Mouse (Mus musculus): ENCODE measurements around the gene En2. TPM values are rescaled to one million over a fixed set of nuclear protein-coding genes. Genes with fewer than 3 reads are reported as not detected.

Gene En2
- polyA plus RNA-seq, 1 experiment from 2014 or later: not detected

DNA sequence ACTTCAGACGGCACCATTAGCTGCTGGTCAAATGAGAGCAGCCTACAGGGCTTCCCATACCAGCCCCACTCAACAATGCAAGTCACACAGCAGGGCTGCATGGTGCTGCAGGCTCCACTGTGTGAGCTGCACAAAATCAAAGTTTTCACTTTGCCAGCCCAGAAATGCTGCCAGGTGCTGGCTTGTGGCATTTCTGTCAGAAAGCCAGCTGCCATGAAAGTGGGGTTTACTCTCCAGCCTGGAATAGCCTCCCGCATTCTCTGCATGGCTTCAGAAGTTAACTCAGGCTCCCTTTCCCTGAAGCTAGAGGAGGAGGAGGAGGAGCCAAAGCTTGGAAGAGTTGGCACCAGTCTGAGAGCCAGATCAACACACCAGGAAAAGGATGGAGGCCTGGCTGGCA lies 29.1 kb upstream of the En2 start:
- Histone ChIP-seq H3K27ac (no peak overlapping the region), H3K9ac (no peak overlapping the region), H3K9me3 (no peaks in the 10 kb centered on the region), H3K27me3 (peaks cover 28% of the 10 kb centered on the region), H3K36me3 (no peaks in the 10 kb centered on the region), H3K4me2 (replicated peaks) (no peak overlapping the region), H3K4me3 (no peak overlapping the region), H3K4me1 (no peaks in the 10 kb centered on the region)
- no peak for ATAC-seq (ENCODE audit: insufficient number of reproducible peaks, insufficient read depth, low FRiP score, low TSS enrichment)
- 36% methylated on average over 2 of the region's 2 CpGs for WGBS

GRCm38 (mm10) chr5:28144555-28144954 lies 20.9 kb upstream of the En2 start:
- Histone ChIP-seq H3K4me3 (no peak overlapping the region), H3K9ac (no peak overlapping the region), H3K27me3 (peaks cover 14% of the 10 kb centered on the region; the same call in 1 of the 2 replicates), H3K4me2 (replicated peaks) (no peak overlapping the region), H3K36me3 (no peaks in the 10 kb centered on the region), H3K27ac (no peak overlapping the region), H3K4me1 (no peaks in the 10 kb centered on the region), H3K9me3 (no peaks in the 10 kb centered on the region)
- ATAC-seq (ENCODE audit: insufficient number of reproducible peaks, insufficient read depth, low FRiP score, low TSS enrichment): no peak

DNA sequence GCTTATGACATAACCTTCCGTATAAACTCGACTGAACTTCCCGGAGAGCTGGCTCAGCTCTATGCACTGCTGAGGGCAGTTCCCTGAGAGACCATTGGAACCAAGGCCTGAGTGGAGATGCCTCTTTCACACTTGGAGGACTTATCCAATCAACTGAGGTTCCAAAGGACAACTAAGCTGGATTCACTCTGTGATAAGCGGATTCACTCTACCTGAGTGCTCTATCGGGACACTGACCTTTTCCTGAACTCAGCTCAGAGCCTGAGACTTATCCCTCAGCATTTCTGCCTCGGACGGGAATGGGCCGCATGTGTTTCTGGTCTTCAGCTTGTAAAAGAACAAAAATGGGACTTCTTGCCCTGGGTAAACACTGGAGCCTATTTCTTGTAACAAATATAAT lies 19.5 kb upstream of the En2 start:
- Histone ChIP-seq H3K4me1 (no peaks in the 10 kb centered on the region), H3K4me3 (no peak overlapping the region), H3K27me3 (peaks cover 14% of the 10 kb centered on the region; the same call in 1 of the 2 replicates), H3K4me2 (replicated peaks) (no peak overlapping the region), H3K27ac (no peak overlapping the region), H3K9me3 (no peaks in the 10 kb centered on the region), H3K9ac (no peak overlapping the region), H3K36me3 (no peaks in the 10 kb centered on the region)
- WGBS: 75% methylated on average over 8 of the region's 8 CpGs
- no peak for ATAC-seq (ENCODE audit: insufficient number of reproducible peaks, insufficient read depth, low FRiP score, low TSS enrichment)

- Histone ChIP-seq H3K4me2 (replicated peaks) (no peak overlapping the region), H3K36me3 (no peaks in the 10 kb centered on the region), H3K4me1 (no peaks in the 10 kb centered on the region), H3K9ac (no peak overlapping the region), H3K27ac (no peak overlapping the region), H3K4me3 (no peak overlapping the region), H3K9me3 (no peaks in the 10 kb centered on the region), H3K27me3 (peaks cover 32% of the 10 kb centered on the region)
- ATAC-seq (ENCODE audit: insufficient number of reproducible peaks, insufficient read depth, low FRiP score, low TSS enrichment): no peak
- 44% methylated on average over 3 of the region's 3 CpGs for WGBS
Measured at GRCm38 (mm10) chr5:28148473-28148872, 17.0 kb upstream of the En2 start.

DNA sequence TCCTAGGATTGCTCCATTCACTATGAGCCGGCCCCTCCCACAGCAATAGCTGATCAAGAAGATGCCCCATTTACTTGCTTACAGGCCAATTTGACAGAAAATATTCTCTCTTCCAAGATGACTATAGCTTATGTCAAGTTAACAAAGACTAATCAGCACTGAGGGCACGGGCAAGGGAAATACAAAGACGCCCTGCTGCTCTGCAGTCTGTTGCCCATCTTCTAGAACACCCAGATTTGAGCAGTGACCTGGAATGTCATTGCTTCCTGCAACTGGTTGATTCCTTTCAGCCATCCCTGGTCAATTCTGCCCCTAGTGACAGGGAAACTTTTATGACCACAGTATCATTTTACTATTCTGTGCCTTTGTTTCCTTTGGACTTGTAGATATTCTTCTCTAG lies 16.1 kb upstream of the En2 start:
- Histone ChIP-seq H3K27ac (no peak overlapping the region), H3K36me3 (no peaks in the 10 kb centered on the region), H3K4me2 (replicated peaks) (no peak overlapping the region), H3K9me3 (no peaks in the 10 kb centered on the region), H3K4me1 (no peaks in the 10 kb centered on the region), H3K9ac (no peak overlapping the region), H3K4me3 (no peak overlapping the region), H3K27me3 (peaks cover 42% of the 10 kb centered on the region)
- WGBS: 73% methylated on average over 3 of the region's 3 CpGs
- no peak for ATAC-seq (ENCODE audit: insufficient number of reproducible peaks, insufficient read depth, low FRiP score, low TSS enrichment)

DNA sequence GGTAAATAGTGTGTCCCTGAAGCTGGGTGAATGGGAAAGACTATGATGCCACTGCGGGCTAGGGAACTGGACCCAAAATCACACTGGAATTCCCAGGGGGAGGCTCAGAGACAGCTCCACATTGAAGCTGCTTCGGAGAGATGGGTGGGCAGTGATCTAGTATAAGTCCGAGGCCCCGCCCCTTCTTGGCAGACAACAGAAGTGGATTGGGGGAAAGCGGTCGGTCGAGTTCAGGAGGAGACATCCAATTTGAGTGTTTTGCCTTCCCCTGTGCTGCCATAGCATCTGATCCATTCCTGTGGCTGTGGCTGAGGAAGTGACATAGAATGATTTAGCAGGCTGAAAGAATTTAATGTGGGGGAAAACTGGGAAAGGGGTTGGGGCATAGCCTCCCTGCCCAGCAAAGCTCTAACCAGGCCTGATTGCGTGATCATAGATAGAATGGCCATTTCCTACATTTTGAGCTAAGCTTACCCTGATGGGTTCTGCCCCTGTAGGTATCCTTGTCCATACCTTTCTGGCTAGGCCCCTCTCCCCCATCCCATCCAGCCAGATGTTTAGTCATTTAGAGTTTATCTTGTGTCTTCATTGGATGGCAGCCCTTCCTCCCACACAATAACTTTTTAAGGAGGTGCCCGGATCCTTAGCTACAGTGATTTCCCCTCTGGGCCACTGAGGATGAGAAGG lies 8.3 kb upstream of the En2 start:
- no peak for ATAC-seq (ENCODE audit: insufficient number of reproducible peaks, insufficient read depth, low FRiP score, low TSS enrichment)
- Histone ChIP-seq H3K4me3 (no peak overlapping the region), H3K9me3 (no peaks in the 10 kb centered on the region), H3K36me3 (no peaks in the 10 kb centered on the region), H3K9ac (no peak overlapping the region), H3K4me2 (replicated peaks) (no peak overlapping the region), H3K27me3 (peaks cover 97% of the 10 kb centered on the region), H3K4me1 (no peaks in the 10 kb centered on the region), H3K27ac (no peak overlapping the region)
- 3% methylated on average over 9 of the region's 9 CpGs for WGBS

- Histone ChIP-seq H3K4me2 (replicated peaks) (0 out of 2 replicates have a peak overlapping the region, but pooled peaks have one; percentile 16), H3K27ac (no peak overlapping the region), H3K9me3 (no peaks in the 10 kb centered on the region), H3K4me1 (no peaks in the 10 kb centered on the region), H3K27me3 (peaks cover 97% of the 10 kb centered on the region), H3K4me3 (peak overlapping the region; percentile 4; the same call in 1 of the 2 replicates), H3K36me3 (no peaks in the 10 kb centered on the region), H3K9ac (no peak overlapping the region)
- ATAC-seq (ENCODE audit: insufficient number of reproducible peaks, insufficient read depth, low FRiP score, low TSS enrichment): no peak
- WGBS: under 1% methylated on average over 17 of the region's 17 CpGs
Measured at GRCm38 (mm10) chr5:28157781-28158180, 7.7 kb upstream of the En2 start.

GRCm38 (mm10) chr5:28158308-28159071 lies 7.0 kb upstream of the En2 start:
- no peak for ATAC-seq (ENCODE audit: insufficient number of reproducible peaks, insufficient read depth, low FRiP score, low TSS enrichment)

GRCm38 (mm10) chr5:28159072-28159458 lies 6.4 kb upstream of the En2 start:
- H3K27ac ChIP-seq: no peak overlapping the region
- no peak overlapping the region for H3K4me2 ChIP-seq (replicated peaks)
- H3K4me3 ChIP-seq: no peak overlapping the region
- WGBS: 2% methylated on average over 15 of the region's 15 CpGs
- no peak overlapping the region for H3K9ac ChIP-seq
- no peaks in the 10 kb centered on the region for H3K36me3 ChIP-seq
- H3K9me3 ChIP-seq: no peaks in the 10 kb centered on the region
- peaks cover 97% of the 10 kb centered on the region for H3K27me3 ChIP-seq
- no peaks in the 10 kb centered on the region for H3K4me1 ChIP-seq
- ATAC-seq (ENCODE audit: insufficient number of reproducible peaks, insufficient read depth, low FRiP score, low TSS enrichment): no peak

More at GRCm38 (mm10) chr5:28158308-28159071, 7.0 kb upstream of the En2 start:
- H3K4me3 ChIP-seq: peak overlapping the region; percentile 4
- H3K9me3 ChIP-seq: no peaks in the 10 kb centered on the region
- H3K36me3 ChIP-seq: no peaks in the 10 kb centered on the region
- no peak overlapping the region for H3K27ac ChIP-seq
- WGBS: under 1% methylated on average over 31 of the region's 31 CpGs
- H3K4me2 ChIP-seq (replicated peaks): 0 out of 2 replicates have a peak overlapping the region, but pooled peaks have one; percentile 16
- no peaks in the 10 kb centered on the region for H3K4me1 ChIP-seq
- H3K9ac ChIP-seq: no peak overlapping the region
- H3K27me3 ChIP-seq: peaks cover 97% of the 10 kb centered on the region

DNA sequence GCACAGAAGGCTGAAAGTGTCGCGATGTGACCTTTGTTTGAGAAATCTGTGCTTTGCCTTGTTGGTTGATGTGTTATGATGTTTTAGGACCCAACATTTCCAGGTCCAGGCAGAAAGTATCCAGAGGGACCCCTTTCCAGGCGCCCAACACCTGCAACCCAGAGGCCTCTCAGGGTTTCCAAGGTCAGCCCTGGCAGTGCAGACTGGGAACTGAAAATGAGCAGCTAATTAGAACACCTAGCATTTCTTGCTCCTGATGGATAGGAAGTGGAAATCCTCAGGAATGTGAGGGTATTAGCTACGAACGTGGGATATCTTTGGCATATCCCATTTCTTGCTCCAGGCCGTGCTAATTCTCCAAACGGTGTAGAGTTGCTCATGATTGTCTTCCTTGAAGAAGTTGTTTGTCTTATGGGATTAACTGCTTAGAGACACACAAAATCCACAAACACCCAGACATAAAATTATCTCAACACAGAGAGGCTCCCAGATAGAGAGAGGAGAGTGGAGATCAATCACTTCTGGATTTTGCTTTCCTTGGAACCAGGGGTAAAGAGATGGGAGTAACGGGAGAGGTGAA lies 5.5 kb upstream of the En2 start:
- Histone ChIP-seq H3K36me3 (no peaks in the 10 kb centered on the region), H3K4me2 (replicated peaks) (no peak overlapping the region), H3K27ac (no peak overlapping the region), H3K4me1 (no peaks in the 10 kb centered on the region), H3K9ac (no peak overlapping the region), H3K4me3 (no peak overlapping the region), H3K27me3 (peaks cover 99% of the 10 kb centered on the region), H3K9me3 (no peaks in the 10 kb centered on the region)
- ATAC-seq (ENCODE audit: insufficient number of reproducible peaks, insufficient read depth, low FRiP score, low TSS enrichment): no peak
- WGBS: 3% methylated on average over 8 of the region's 8 CpGs

GRCm38 (mm10) chr5:28161383-28161937 lies 4.0 kb upstream of the En2 start:
- ATAC-seq (ENCODE audit: insufficient number of reproducible peaks, insufficient read depth, low FRiP score, low TSS enrichment): no peak
- under 1% methylated on average over 20 of the region's 20 CpGs for WGBS
- no peak overlapping the region for H3K4me2 ChIP-seq (replicated peaks)

More at GRCm38 (mm10) chr5:28161383-28161937, 4.0 kb upstream of the En2 start:
- no peak overlapping the region for H3K27ac ChIP-seq
- peaks cover 6% of the 10 kb centered on the region for H3K4me1 ChIP-seq
- H3K4me3 ChIP-seq: no peak overlapping the region
- peaks cover 99% of the 10 kb centered on the region for H3K27me3 ChIP-seq
- H3K36me3 ChIP-seq: no peaks in the 10 kb centered on the region
- H3K9ac ChIP-seq: no peak overlapping the region
- no peaks in the 10 kb centered on the region for H3K9me3 ChIP-seq

All from embryonic facial prominence, embryonic 12.5 days (tissue).